Mouse (Mus musculus) MEL-GATA-1-ER (cell line): ENCODE measurements around the gene Gm28305.

Source experiments
- DNase-seq: peaks from one replicate; pipeline ENCODE4 v3.0.0-alpha.2; 2012; ENCODE audit warnings: low read depth; ENCODE audit errors: extremely low read depth

Gene Gm28305

DNA sequence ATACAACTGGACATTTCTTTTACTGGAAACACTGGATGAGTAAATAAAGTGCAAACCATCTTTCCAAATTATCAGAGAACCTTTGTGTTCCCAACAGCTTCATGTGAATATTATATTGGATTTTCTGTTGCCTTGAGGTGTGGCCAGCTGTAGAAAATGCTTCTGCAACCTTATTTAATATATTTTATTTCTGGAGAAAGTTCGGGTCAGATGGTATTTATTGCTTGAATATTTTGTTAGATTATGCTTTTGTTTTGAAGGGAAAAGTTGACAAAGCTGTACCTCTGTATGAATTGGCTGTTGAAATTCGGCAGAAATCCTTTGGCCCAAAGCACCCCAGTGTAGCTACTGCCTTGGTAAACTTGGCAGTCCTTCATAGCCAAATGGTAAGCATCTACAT, at the start of gene Gm28305:
Gene Gm28305, plus strand, starts transcription at position 301 of the 400 bp plus-strand sequence.
- no peak for DNase-seq

DNA sequence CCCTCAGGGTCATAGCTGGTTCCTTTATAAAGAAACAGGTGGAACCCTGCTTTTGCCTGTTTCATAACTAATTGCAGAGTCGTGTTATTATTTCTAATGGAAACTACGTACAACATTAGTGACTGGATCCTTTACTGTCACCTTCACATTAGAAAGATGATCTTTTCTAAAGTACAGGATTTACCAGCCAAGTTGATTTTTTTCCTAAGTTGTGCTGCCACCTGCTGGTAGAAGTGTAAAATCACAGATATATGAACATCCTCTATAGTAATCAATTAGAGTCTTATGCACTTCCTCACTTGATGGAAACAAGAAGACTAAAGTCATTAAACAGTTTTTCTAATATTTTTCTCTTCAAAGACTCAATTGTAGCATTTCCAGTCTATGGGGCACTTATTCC, 44.0 kb upstream of the Gm28305 start:
- peak; percentile 32 for DNase-seq

DNA sequence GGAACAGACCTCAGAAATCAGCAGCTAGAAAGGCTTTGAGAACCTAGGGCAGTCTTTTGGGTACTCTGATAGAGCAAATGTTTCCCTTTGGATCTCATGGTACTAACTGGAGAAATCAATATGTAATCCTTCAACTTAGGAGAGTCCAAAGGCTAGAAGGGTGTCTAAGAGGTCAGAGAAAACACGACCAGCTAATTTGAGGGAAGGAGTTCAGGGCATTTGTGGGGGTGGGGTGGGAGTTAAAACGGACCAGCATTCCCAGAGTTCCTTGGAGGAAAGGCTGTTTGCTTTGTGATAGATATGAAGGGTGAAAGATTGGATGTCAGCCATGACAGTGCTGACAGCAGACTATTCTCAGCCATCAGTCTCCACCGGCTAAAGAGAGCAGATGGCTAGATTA, 39.9 kb upstream of the Gm28305 start:
- no peak for DNase-seq

DNA sequence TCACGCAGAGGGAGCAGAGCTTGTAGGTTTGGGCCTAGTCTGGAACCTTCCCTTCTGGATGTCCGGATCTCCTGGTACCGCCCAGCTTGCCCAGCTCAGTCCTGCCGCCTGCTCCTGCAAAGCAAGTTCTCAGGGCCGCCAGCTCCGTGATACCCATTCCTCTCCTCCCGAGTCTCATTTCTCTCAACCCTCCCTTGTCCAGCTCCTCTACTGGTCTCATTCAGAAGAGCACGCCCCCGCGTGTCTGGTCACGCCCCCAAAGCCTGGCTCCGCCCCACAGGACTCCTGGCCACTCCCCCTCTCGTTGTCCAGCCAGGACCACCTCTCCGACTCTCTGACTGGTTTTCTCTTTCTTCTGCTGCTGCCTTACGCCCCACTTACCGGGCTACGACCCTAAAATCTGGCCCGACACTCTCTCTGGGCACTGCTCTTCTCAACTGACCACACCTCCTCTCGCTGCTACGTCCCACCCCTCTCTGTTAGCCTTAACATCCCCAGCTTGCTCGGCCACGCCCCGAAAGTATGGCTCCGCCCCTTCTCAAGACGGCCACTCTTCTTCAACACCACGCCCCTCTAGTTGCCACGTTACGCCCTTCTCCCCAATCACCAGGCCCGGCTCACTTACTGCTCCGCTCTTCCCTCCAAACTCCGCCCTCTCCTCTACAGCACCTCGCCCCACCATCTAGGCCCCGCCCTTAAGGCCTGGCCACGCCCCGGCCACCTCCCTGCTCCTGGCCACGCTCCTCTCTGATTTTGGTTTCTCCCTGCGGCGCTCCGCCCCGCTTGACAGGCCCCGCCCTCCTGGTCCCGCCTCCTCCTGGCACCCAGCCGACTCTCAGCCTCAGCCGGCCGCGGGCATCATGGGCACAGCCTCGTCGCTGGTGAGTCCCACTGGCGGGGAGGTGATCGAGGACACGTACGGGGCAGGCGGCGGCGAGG, 38.3 kb upstream of the Gm28305 start, which contains the start of gene Nphp3:
Gene Nphp3, plus strand, starts transcription at position 624 of the 939 bp plus-strand sequence.
- peak; percentile 94 for DNase-seq

DNA sequence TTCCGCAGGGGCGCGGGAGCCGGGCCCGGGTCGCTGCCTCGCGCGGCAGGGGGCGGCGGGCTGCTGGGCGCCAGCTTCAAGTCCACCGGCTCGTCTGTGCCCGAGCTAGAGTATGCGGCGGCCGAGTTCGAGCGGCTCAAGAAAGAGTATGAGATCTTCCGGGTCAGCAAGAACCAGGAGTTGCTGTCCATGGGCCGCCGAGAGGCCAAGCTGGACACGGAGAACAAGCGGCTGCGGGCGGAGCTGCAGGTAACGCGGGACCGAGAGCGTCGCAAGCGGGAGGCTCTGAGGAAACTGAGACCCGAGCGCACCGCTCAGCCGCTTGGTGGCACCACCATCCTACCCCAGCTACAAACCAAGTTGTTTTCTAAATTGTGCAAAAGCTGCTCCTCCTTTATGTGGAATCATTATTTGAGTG, 37.5 kb upstream of the Gm28305 start:
- peak; percentile 54 for DNase-seq

DNA sequence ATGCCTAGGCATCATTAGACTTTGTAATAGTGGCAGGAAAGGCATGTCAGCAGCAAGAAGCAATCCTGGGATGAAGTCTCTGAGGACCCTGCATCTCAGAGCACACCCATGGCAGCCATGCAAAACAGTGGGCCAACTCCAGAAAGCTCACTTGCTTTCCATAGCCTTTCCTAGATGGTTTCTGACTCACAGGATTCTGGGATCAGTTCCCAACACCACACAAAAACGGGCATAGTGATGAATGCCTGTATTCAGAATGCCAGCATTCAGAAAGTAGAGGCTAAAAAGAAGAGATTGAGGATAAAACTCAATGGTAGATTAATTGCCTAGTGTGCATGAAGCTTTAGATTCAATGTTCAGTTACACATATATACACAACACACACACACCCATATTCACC, 25.9 kb upstream of the Gm28305 start:
- no peak for DNase-seq

DNA sequence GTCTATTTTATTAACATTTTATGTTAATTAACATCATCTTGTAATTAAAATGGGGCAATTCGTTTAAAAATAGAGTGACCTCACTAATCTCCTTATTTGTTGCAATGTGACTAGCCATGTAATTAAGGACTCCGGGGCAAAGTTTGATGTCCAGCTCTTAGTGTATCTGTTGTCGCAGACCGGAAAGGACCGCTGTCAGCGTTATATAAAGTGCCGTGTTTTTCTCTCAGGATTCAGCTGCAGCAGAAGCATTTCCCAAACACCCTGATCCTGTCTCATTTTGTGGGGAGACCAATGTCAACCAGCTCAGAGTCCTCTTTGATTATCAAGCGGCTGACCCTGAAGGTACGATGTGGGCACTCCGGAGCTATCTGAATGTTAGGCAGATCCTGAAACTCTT, 19.4 kb upstream of the Gm28305 start:
- no peak for DNase-seq

DNA sequence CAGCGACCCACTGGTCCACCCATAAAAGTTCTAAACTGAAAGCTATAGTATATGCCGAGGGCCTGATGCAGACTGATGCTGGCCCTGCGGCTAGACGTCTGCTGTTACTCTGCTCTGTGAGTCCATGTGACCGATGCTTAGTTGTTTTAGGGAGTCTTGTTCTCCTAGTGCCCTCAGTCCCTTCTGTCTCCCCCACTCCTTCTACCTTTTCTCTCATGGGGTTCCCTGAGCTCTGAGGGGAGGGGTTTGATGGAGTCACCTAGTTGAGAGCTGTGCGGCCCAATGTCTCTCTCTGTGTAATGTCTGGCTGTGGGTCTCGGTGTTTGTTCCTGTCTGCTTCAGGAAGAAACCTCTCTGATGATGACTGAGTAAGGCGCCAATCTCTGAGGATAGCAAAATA, 13.3 kb upstream of the Gm28305 start:
- no peak for DNase-seq

DNA sequence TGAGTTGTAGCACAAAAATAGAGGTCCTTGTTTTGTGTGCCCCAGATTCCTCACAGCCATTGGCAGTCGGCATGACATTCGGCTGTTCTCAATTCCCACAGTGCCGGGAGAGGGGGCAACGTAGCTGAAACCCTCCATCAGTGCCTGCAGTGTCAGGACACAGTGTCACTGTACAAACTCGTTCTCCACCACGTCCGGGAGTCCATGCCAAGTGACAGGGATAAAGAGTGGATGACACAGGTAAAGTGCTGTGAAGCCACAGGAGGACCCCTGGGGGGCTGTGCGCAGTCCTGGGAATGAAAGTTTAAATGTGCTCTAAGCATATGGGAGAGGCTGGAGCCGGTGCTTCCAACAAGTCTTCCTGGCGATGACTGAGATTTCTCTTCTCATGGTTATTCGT, 10.6 kb upstream of the Gm28305 start:
- DNase-seq, result no peak

DNA sequence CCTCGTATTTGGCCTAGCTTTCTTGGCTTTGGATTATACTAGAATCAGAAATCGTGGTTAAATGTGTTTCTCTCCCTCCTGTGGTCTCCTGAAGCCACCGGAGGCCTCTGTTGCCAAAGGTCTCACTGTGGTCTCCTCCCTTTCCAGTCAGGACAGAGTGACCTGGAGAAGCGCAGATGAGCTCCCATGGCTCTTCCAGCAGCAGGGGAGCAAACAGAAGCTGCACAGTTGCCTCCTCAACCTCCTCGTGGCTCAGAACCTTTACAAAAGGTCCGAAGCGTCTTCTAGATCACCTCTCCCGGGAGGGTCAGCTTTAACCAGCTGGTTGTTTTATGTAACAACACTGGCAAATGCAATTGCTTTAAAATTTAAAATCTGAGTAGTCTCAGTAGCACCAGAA, 6.2 kb upstream of the Gm28305 start:
- DNase-seq, result no peak

DNA sequence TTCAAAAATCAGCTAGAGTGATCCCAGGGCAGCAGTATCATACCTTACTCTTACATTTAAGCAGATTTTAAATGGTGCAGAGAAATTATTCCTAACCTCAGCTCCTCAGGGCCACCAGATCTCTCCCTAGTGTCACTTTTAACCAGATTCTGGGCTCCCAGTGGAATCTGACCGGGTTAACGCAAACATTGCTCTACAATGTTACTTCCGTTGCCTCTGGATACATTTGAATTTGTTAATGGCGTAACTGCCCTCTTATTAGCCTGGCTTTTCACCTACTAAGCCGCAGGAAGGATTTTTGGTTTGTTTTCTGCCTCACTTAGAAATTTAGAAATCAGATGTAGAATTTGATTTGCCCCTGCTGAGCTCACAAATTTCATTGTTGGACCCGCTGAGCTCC, 5.7 kb upstream of the Gm28305 start:
- no peak for DNase-seq

DNA sequence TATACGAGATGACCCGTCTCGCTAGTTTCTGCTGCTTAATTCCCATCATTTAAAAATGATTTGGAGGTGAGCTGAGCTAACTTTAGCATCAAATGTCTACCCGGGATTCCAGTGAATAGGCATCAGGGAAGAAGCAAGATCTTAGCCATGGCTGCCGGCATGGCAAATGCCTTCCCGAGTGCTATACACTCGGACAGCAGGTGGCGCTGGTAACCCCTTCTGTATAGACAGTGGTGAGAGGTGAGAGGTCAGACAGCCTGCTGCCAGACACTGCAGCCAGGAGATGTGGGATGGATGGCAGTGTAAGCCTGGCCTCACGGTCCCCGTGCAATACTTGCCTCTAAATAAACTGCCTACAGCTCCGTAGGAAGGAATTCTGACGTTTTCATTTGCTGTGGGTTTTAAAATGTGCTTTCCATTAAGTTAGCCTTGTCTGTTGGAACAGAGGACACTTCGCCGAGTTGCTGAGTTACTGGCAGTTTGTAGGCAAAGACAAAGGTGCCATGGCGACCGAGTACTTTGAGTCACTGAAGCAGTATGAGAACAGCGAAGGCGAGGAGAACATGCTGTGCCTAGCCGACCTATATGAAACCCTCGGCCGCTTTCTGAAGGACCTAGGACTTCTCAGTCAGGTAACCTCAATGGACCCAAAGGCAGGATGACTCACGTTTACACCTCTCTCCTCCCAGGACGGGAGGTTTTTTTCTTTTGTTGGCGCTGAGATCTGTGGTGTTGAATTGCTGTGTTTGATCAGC, 5.0 kb upstream of the Gm28305 start:
- peak; percentile 26 for DNase-seq

DNA sequence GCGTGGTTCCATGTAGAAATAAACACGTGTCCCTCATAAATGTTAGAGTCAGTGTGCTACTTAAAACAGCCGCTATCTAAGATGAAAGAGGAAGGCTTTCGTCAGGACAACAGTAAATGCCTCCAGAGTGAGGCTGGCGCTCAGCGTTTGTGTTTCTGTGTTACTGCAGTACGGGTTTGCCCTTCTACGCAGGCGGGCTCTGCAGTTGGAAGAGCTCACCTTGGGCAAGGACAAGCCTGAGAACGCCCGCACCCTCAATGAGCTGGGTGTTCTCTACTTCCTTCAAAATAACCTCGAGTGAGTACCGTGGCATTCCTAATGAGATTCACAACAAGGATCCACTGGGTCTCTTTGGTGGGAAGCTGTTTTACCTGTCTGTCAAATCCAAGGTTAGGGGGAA, 2.2 kb upstream of the Gm28305 start:
- no peak for DNase-seq

DNA sequence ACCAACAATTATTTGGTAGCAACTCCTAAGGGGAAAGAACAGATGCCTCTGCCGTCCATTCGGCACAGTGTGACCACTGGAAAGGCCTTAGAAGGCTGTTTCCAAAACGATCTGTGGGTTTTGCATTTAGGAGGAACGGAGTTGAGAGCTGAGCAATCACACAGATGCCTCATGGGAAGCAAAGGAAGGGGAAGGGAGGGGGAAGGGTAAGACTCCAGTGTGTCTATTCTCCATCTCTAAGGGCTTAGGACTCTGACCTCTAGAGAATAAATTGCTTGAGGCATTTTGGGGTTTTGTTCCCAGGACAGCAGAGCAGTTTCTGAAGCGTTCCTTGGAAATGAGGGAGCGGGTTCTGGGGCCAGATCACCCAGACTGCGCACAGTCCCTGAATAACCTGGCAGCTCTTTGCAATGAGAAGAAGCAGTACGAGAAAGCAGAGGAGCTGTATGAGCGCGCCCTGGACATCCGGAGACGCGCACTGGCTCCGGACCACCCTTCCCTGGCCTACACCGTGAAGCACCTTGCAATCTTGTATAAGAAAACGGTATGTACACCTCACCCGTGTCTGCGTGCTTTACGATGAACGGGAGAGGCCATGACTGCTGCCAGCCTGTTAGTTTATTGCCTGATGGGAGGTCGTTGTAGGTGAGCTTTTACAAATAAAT, 1.3 kb upstream of the Gm28305 start:
- DNase-seq, result no peak

DNA sequence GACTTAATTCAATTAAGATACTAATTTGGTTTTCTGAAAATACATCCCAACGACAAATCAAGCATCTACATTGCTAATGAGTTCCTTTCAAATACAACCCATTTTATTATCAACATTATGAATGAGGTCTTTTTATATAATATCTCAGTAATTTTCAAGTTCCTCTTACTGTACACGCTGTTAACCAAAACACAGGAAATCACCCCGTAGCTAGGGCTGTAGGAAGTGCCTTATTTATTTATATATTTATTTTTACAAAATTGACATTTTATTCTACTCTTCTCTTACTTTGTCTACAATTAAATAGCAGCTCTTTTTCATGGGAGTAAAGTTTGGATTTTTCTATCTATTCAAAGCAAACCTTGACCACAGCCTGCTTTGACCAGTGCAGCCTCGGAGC, 720 bp upstream of the Gm28305 start:
- no peak for DNase-seq

DNA sequence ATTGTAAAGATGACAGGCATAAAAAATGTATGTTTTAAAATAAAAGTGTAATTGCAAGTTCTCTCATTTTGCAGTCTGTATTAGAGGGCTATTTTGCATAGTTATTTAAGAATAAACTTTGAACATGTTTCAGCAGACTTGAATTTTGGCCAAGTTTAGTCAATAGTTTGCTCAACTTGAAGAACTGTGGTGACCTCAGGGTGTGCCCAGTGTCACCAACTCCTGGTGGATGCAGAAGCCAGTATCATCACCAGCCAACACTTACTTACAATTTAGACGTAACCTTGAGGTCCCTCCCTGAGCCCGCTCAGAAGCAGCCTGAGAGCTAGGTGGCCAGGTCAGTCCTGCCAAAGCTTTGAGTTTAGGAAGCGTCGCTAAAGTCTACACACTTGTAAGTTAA, 3.2 kb downstream of the Gm28305 start:
- no peak for DNase-seq

DNA sequence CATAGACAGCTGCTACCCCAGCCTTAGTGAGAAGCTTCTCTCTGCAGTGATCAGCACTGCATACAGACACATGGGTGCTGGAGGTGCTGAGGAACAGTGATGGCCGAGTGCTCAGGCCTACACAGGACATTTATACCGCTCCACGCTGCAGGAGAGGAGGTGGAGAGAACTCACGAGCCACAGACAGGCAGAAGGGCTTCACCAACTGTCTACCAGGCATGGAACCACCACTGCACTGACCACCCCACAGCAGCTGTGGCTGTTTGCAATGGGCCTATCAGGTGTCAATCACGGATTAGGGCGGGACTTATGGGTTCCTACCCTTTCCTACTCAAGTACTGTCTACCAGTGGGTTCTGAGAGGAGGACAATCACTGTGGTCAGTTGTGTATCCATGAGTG, 10.6 kb downstream of the Gm28305 start:
- DNase-seq, result no peak

DNA sequence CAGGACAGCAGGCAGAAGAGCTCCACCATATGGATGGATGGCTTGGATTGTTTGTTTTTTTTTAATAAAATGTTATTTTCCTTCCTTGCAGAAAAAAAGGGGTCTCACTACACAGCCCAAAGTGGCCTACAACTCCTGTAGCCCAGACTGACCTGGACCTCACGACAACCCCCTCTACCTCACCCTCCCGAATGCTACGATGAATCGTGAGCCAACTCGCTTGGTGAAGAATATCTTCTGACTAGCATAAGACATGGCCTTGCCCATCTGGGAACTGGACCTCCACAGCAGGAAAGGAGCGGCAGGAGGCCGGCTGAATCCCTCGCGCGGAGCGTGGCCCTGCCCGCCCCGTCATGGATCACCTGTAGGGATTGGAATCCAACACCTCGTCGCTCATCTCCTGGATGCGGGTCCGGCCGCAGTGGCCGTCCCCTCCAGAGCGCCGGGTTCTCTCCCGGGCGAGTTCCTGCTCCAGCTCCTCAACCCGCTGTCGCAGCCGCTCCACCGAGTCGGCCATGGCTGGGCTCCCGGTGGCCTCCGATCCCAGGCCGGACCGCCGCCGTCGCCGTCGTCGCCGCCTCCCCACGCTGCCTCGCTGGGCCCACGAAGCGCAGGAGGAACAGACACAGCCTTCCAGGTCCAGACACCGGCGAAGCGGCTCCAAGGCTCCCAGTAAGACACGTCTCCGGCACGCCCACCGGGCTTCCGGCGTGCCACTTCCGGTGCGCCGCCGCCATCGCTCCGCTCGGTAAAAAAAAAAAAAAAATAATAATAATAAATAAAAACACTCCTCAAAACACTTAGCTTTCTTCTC, 22.2 kb downstream of the Gm28305 start, which contains the start of gene Uba5:
Gene Uba5, minus strand, starts transcription at position 705 of the 814 bp plus-strand sequence.
- DNase-seq, result peak; percentile 55

DNA sequence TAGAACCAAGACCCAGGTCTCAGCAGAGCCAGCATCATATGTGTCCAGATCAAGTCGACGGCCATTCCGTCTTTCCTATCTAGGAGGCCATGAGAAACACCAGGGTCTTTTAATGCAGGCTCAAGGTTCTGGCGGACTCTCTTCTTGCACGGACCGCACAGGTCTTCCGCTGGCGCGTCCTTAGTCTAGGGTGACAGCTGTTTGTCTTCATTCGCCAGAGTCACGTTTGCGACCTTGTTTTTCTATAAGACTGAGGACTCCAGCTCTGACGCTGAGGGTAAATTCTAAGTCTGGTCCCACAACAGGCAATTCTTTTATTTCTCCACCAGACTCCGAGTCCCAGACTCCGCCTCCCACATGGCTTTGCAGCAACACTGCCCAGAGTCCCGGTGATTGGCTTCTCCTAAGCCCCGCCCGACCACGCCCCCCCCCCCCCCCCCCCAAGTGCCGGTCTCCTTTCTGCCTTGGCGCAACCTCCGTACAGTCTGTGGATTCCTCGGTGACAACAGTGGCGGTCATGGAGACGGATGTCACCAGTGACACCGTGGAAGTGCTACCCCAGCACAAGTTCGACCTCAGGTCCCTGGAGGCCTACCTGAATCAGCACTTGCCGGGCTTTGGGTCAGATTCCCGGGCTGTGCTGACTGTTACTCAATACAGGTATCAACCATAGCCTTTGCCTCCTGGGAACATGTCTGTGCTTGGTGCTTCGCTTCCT, 22.9 kb downstream of the Gm28305 start, which contains the start of gene Acad11:
Gene Acad11, plus strand, starts transcription at position 134 of the 718 bp plus-strand sequence.
- DNase-seq, result peak; percentile 86

DNA sequence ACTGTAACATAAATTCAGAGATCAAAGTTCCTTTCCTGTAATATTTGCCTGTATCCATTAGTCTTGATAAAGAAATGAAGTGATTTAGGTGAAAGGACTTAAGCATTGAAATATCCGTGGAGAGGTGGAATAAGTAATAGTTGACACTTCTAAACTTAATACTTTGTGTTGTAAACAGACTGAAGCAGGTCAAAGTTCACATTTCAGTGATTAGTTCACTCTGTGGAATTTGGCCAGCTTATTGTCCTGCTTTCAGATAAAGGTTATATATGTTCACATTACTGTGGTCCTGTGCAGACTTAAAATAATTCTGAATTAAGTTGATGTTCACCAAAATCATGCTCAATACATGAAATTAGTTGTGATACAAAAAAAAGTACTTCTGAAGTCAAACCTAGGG, 24.1 kb downstream of the Gm28305 start:
- no peak for DNase-seq
